Mouse (Mus musculus): ENCODE measurements around the gene Fxyd4.

DNA sequence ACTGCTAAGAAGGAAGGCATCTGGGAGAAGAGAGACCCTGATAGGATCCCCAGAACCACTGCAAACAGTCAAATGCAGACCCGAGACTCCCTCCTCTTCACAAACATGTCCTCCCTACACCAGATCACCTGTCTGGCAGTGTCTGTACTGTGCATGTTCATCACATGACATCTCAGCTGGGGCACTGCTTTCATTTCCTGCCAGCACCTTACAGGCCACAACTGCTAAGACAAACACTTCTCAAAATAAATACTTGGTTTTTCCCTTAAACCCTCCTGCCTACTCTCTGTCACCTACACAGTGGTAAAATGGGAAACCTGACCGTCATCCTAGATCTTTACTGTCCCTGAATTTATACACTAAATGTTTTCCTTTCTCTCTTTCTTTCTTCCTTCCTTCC is 6.4 kb upstream of the Fxyd4 start:
- TF ChIP-seq E2F4 (IDR thresholded peaks at IDR 0.05; ENCODE audit: borderline replicate concordance, low read depth, low read length) (no peak), NELFE (IDR thresholded peaks at IDR 0.05; ENCODE audit: low read depth, low read length) (no peak), CTCF (IDR thresholded peaks at IDR 0.05 in 2 of 3, conservative IDR thresholded peaks at IDR 0.05 in 1 of 3; ENCODE audit: control insufficient read depth in 1 of 3, insufficient read depth in 1 of 3, low read depth in 2 of 3, low read length in 3 of 3, poor library complexity in 1 of 3, severe bottlenecking in 1 of 3) (no peak), BHLHE40 (IDR thresholded peaks at IDR 0.05; ENCODE audit: borderline replicate concordance, low read depth, low read length) (no peak), GATA1 (IDR thresholded peaks at IDR 0.05; ENCODE audit: low read depth, low read length) (no peak), KAT2A (conservative IDR thresholded peaks at IDR 0.05; ENCODE audit: low read depth, low read length) (no peak), ZMIZ1 (IDR thresholded peaks at IDR 0.05; ENCODE audit: low read depth, low read length) (no peak), MAX (IDR thresholded peaks at IDR 0.05; ENCODE audit: low read length) (no peak), MEF2A (IDR thresholded peaks at IDR 0.05; ENCODE audit: extremely low read depth, insufficient replicate concordance, low read depth, low read length, poor library complexity, severe bottlenecking) (no peak)
